ENCODE assay signal across 30 mouse cellular contexts in the genomic region with DNA sequence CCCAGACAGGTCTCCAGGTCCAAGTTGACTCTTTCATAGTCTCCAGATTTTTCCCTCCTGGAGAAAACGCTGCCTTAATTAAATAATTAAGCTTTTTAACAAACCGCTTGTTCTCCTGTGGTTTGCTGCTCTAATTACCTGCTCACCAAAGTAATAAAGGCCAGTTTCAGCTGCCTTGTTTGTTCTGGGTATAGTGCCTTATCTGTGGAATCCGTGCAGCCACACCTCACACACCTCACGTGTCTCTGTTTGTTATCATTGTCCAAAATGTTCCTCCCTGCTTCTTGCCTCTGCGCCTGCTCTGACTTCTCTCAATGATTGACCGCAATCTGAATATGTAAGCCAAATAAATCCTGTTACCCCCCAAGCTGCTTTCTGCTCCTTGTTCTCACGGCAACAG. TPM values are rescaled to one million over a fixed set of nuclear protein-coding genes. Genes with fewer than 3 reads are reported as not detected.
DNase-seq lines count a peak whose midpoint lies in the region; ATAC-seq and TF ChIP-seq lines count a peak whose summit lies in the region.
"Had no signal": no experiment of that assay in that cellular context is flagged by ENCODE, and none has a peak within 500 bp of the region (broad histone marks: within the 10 kb centered on the region; RNA-seq: fewer than 3 reads in every experiment).

No protein-coding gene starts in this region.

- H3K9me3 ChIP-seq in hindbrain, embryonic 15.5 days, result no peaks in the 10 kb centered on the region
- H3K9me3 ChIP-seq in hindbrain, embryonic 14.5 days (ENCODE audit: control insufficient read depth, low read length), result no peaks in the 10 kb centered on the region
- H3K9me3 ChIP-seq in intestine, embryonic 15.5 days, result no peaks in the 10 kb centered on the region
- no peaks in the 10 kb centered on the region for H3K9me3 ChIP-seq in intestine, postnatal 0 days (ENCODE audit: control insufficient read depth)
- H3K9me3 ChIP-seq: forebrain, embryonic 10.5 days; forebrain, embryonic 13.5 days; heart, embryonic 15.5 days; hindbrain, embryonic 10.5 days had no signal

- H3K27me3 ChIP-seq in hindbrain, embryonic 15.5 days, result no peaks in the 10 kb centered on the region
- H3K27me3 ChIP-seq in hindbrain, embryonic 14.5 days (ENCODE audit: control insufficient read depth, insufficient read depth, low read length), result no peaks in the 10 kb centered on the region
- H3K27me3 ChIP-seq in intestine, embryonic 15.5 days (replicated peaks), result no peaks in the 10 kb centered on the region
- H3K27me3 ChIP-seq in intestine, postnatal 0 days (replicated peaks; ENCODE audit: control insufficient read depth, insufficient read depth, low read length), result no peaks in the 10 kb centered on the region
- H3K27me3 ChIP-seq: CH12.LX; forebrain, embryonic 13.5 days; heart, embryonic 15.5 days had no signal

- H3K9ac ChIP-seq in hindbrain, embryonic 15.5 days, result no peak overlapping the region
- no peak overlapping the region for H3K9ac ChIP-seq in hindbrain, embryonic 14.5 days
- no peak overlapping the region for H3K9ac ChIP-seq in intestine, embryonic 15.5 days
- no peak overlapping the region for H3K9ac ChIP-seq in intestine, postnatal 0 days (ENCODE audit: low read depth, low read length)
- H3K9ac ChIP-seq: forebrain, embryonic 13.5 days; heart, embryonic 15.5 days had no signal

- no peak overlapping the region for H3K27ac ChIP-seq in hindbrain, embryonic 15.5 days (replicated peaks)
- H3K27ac ChIP-seq in hindbrain, embryonic 14.5 days, result no peak overlapping the region
- H3K27ac ChIP-seq in intestine, embryonic 15.5 days, result no peak overlapping the region
- H3K27ac ChIP-seq in intestine, postnatal 0 days (ENCODE audit: low read depth, low read length), result no peak overlapping the region
- H3K27ac ChIP-seq: forebrain, embryonic 10.5 days; forebrain, embryonic 13.5 days; heart, adult 2 months; heart, embryonic 15.5 days; hindbrain, embryonic 10.5 days had no signal

- H3K4me1 ChIP-seq in hindbrain, embryonic 15.5 days (replicated peaks), result peaks cover 18% of the 10 kb centered on the region
- H3K4me1 ChIP-seq in hindbrain, embryonic 14.5 days (replicated peaks; ENCODE audit: control insufficient read depth, insufficient read depth, low read length), result peaks cover 9% of the 10 kb centered on the region; the same call in 1 of the 2 replicates
- 0 out of 2 replicates have a peak, but pooled peaks cover 4% of the 10 kb centered on the region for H3K4me1 ChIP-seq in intestine, embryonic 15.5 days (replicated peaks)
- H3K4me1 ChIP-seq in intestine, postnatal 0 days (replicated peaks; ENCODE audit: control insufficient read depth, insufficient read depth, low read length), result no peaks in the 10 kb centered on the region
- H3K4me1 ChIP-seq: heart, embryonic 15.5 days had no signal

- TF ChIP-seq CTCF in intestine, postnatal 0 days (IDR thresholded peaks at IDR 0.05; ENCODE audit: low read depth), result no peak

- no peak overlapping the region for H3K4me3 ChIP-seq in hindbrain, embryonic 15.5 days
- no peak overlapping the region for H3K4me3 ChIP-seq in hindbrain, embryonic 14.5 days (replicated peaks; ENCODE audit: low read length)
- no peak overlapping the region for H3K4me3 ChIP-seq in intestine, embryonic 15.5 days (replicated peaks)
- H3K4me3 ChIP-seq in intestine, postnatal 0 days (ENCODE audit: low read depth, low read length), result no peak overlapping the region
- H3K4me3 ChIP-seq: forebrain, embryonic 10.5 days; forebrain, embryonic 13.5 days; heart, adult 2 months; heart, embryonic 15.5 days; hindbrain, embryonic 10.5 days had no signal

- no peaks in the 10 kb centered on the region for H3K36me3 ChIP-seq in hindbrain, embryonic 15.5 days
- H3K36me3 ChIP-seq in hindbrain, embryonic 14.5 days (replicated peaks; ENCODE audit: control insufficient read depth, insufficient read depth), result no peaks in the 10 kb centered on the region
- no peaks in the 10 kb centered on the region for H3K36me3 ChIP-seq in intestine, embryonic 15.5 days
- H3K36me3 ChIP-seq in intestine, postnatal 0 days (ENCODE audit: control insufficient read depth, insufficient read depth), result no peaks in the 10 kb centered on the region
- H3K36me3 ChIP-seq: forebrain, embryonic 10.5 days; G1E; heart, embryonic 15.5 days; hindbrain, embryonic 10.5 days had no signal

- peak overlapping the region; percentile 9; the same call in 1 of the 2 replicates for H3K4me2 ChIP-seq in hindbrain, embryonic 15.5 days
- H3K4me2 ChIP-seq in hindbrain, embryonic 14.5 days (replicated peaks), result no peak overlapping the region
- peak overlapping the region; percentile 18; the same call in 1 of the 2 replicates for H3K4me2 ChIP-seq in intestine, embryonic 15.5 days (replicated peaks)
- H3K4me2 ChIP-seq in intestine, postnatal 0 days (replicated peaks; ENCODE audit: low read depth), result peak overlapping the region; percentile 27; the same call in 1 of the 2 replicates
- H3K4me2 ChIP-seq: forebrain, embryonic 13.5 days; heart, embryonic 11.5 days; heart, embryonic 15.5 days had no signal

- no peak for DNase-seq in hindbrain, embryonic 14.5 days (ENCODE audit: low spot score)
- DNase-seq in yolk sac, embryonic 10.5 days (ENCODE audit: low spot score), result peak; percentile 49
- no peak for DNase-seq in embryo, embryonic 10.5 days (ENCODE audit: low spot score)
- DNase-seq: adrenal gland, adult 2 months; adrenal gland, postnatal 14 days; B cell, adult 2 months; cerebellum, adult 11 months; cerebellum, adult 2 months; cerebellum, postnatal 10 days; cerebellum, postnatal 36 days; gastrocnemius, postnatal 10 days; gastrocnemius, postnatal 36 days; heart, adult 2 months; heart, postnatal 10 days; heart, postnatal 36 days had no signal

- 66% methylated on average over 7 of the region's 7 CpGs for WGBS in hindbrain, embryonic 15.5 days
- WGBS in hindbrain, embryonic 14.5 days, result 69% methylated on average over 7 of the region's 7 CpGs
- WGBS in intestine, embryonic 15.5 days, result 37% methylated on average over 7 of the region's 7 CpGs
- WGBS in intestine, postnatal 0 days, result 27% methylated on average over 7 of the region's 7 CpGs

- no peak for ATAC-seq in hindbrain, embryonic 15.5 days (ENCODE audit: low FRiP score, low read depth)
- ATAC-seq in hindbrain, embryonic 14.5 days (ENCODE audit: low FRiP score), result no peak
- ATAC-seq in intestine, embryonic 15.5 days, result peak; percentile 72
- no peak for ATAC-seq in intestine, postnatal 0 days
- ATAC-seq in megakaryocyte progenitor cell, adult 5-6 weeks (replicated peaks; ENCODE audit: poor library complexity), result no peak
- ATAC-seq: forebrain, embryonic 13.5 days; forebrain, embryonic 16.5 days; hindbrain, embryonic 16.5 days; inflammation-experienced regulatory T-cells, adult 6 months had no signal

RNA-seq across cellular contexts. Expression of a gene that starts 18.6 kb away (rescaled TPM):
- polyA plus RNA-seq in hindbrain, embryonic 15.5 days (2015; fragmentation: Nextera tagmentation; extraction: Ambion mirVana), result 114 and 122 TPM in 2 replicates
- 102 and 117 TPM in 2 replicates for polyA plus RNA-seq in hindbrain, embryonic 14.5 days (2014; fragmentation: Nextera tagmentation; extraction: Ambion mirVana)
- 45.3 and 53.5 TPM in 2 replicates for polyA plus RNA-seq in intestine, embryonic 15.5 days (2015; fragmentation: Nextera tagmentation; extraction: Ambion mirVana)
- polyA plus RNA-seq in intestine, postnatal 0 days (2015; fragmentation: Nextera tagmentation; extraction: Ambion mirVana), result 24.9 and 25.9 TPM in 2 replicates
- total RNA-seq in megakaryocyte progenitor cell, adult 5-6 weeks (2015), result not detected in 2 replicates
- total RNA-seq in megakaryocyte progenitor cell, adult 5-6 weeks (2017), result not detected in 2 replicates
- total RNA-seq: CH12.LX; granulocyte monocyte progenitor cell, adult 5-6 weeks had no signal
- polyA plus RNA-seq: G1E had no signal
